Mouse (Mus musculus) liver, embryonic 11.5 days (tissue): ENCODE data around the gene Spsb4. TPM values are rescaled to one million over a fixed set of nuclear protein-coding genes. Genes with fewer than 3 reads are reported as not detected.

ENCODE experiments used
- ATAC-seq: fragments of 200-750 bp; cut with Nextera tagmentation; replicated peaks from 2 replicates; pipeline ENCODE4 v1.8.0; 2017; ENCODE audit warnings: moderate number of reproducible peaks, mild to moderate bottlenecking, moderate TSS enrichment, moderate library complexity; ENCODE audit not compliant: low FRiP score
- DNase-seq: peaks from one replicate; pipeline ENCODE4 v3.0.0-alpha.2; 2017; ENCODE audit warnings: low spot score
- H3K27ac ChIP-seq: fragments of 300-500 bp; sonication (generic); 2 replicates; pipeline ENCODE4 v1.5.1; 2014; ENCODE audit warnings: mild to moderate bottlenecking, low read depth, low read length, control low read depth
- H3K27me3 ChIP-seq: fragments of 300-500 bp; sonication (generic); replicated peaks from 2 replicates; pipeline ENCODE4 v1.6.1; 2014; ENCODE audit warnings: low read length, mixed read lengths; ENCODE audit not compliant: control insufficient read depth, insufficient read depth
- H3K36me3 ChIP-seq: fragments of 300-500 bp; sonication (generic); 2 replicates; pipeline ENCODE4 v1.6.1; 2014; ENCODE audit warnings: mild to moderate bottlenecking, low read length, moderate library complexity, mixed read lengths; ENCODE audit not compliant: control insufficient read depth, insufficient read depth
- H3K4me1 ChIP-seq: fragments of 300-500 bp; sonication (generic); replicated peaks from 2 replicates; pipeline ENCODE4 v1.6.1; 2014; ENCODE audit warnings: low read length, mixed read lengths; ENCODE audit not compliant: control insufficient read depth, insufficient read depth
- H3K4me2 ChIP-seq: fragments of 300-500 bp; sonication (generic); 2 replicates; pipeline ENCODE4 v1.6.1; 2014; ENCODE audit warnings: mild to moderate bottlenecking, control low read depth, moderate library complexity
- H3K4me3 ChIP-seq: fragments of 300-500 bp; sonication (generic); 2 replicates; pipeline ENCODE4 v1.5.1; 2014; ENCODE audit warnings: low read depth, low read length, control low read depth
- H3K9ac ChIP-seq: fragments of 300-500 bp; sonication (generic); 2 replicates; pipeline ENCODE4 v1.6.1; 2014; ENCODE audit warnings: low read depth, low read length, control low read depth
- H3K9me3 ChIP-seq: fragments of 300-500 bp; sonication (generic); 2 replicates; pipeline ENCODE4 v1.6.1; 2016; ENCODE audit warnings: low read length, inconsistent platforms, mixed read lengths; ENCODE audit not compliant: control insufficient read depth
- WGBS: fragments of 180-500 bp; shearing (Covaris S2); extraction: QIAGEN DNeasy Blood & Tissue Kit; methylation state at CpG from one replicate; pipeline ENCODE4 v1.1.7; 2014; 5-methylcytosine and 5-hydroxymethylcytosine counted together
- polyA plus RNA-seq: library from polyadenylated mRNA; unstranded; fragments of >200 nt; fragmentation: Nextera tagmentation; extraction: Ambion mirVana; gene quantifications from 2 replicates; pipeline ENCODE4 v1.2.1, GENCODE M21; 2014

The Spsb4 gene
- polyA plus RNA-seq, 1 experiment from 2014 or later: 8.1 TPM

GRCm38 (mm10) chr9:97011454-97012195 lies 7.0 kb downstream of the Spsb4 start:
- H3K27ac ChIP-seq: no peak overlapping the region
- H3K9ac ChIP-seq: no peak overlapping the region
- no peak for DNase-seq
- no peaks in the 10 kb centered on the region for H3K36me3 ChIP-seq
- no peak overlapping the region for H3K4me2 ChIP-seq
- ATAC-seq: no peak
- WGBS: 84% methylated on average over 15 of the region's 15 CpGs
- H3K27me3 ChIP-seq: peaks cover 10% of the 10 kb centered on the region
- H3K4me3 ChIP-seq: no peak overlapping the region
- no peaks in the 10 kb centered on the region for H3K9me3 ChIP-seq
- H3K4me1 ChIP-seq: no peaks in the 10 kb centered on the region; the same call in 1 of the 2 replicates

- no peak for DNase-seq
- 86% methylated on average over 6 of the region's 6 CpGs for WGBS
- no peaks in the 10 kb centered on the region for H3K36me3 ChIP-seq
- ATAC-seq: no peak
- H3K27me3 ChIP-seq: 0 out of 2 replicates have a peak, but pooled peaks cover 2% of the 10 kb centered on the region
- no peak overlapping the region for H3K4me2 ChIP-seq
- no peak overlapping the region for H3K9ac ChIP-seq
- H3K4me3 ChIP-seq: no peak overlapping the region
- no peak overlapping the region for H3K27ac ChIP-seq
- H3K4me1 ChIP-seq: no peaks in the 10 kb centered on the region; the same call in 1 of the 2 replicates
- no peaks in the 10 kb centered on the region for H3K9me3 ChIP-seq
These were observed 8.2 kb downstream of the Spsb4 start for GRCm38 (mm10) chr9:97010447-97010846.

GRCm38 (mm10) chr9:97004726-97005125 lies 13.9 kb downstream of the Spsb4 start:
- no peak for DNase-seq
- 57% methylated on average over 3 of the region's 3 CpGs for WGBS

GRCm38 (mm10) chr9:97003173-97003572 lies 15.5 kb downstream of the Spsb4 start:
- WGBS: 65% methylated on average over 5 of the region's 5 CpGs
- H3K4me3 ChIP-seq: no peak overlapping the region
- no peak overlapping the region for H3K9ac ChIP-seq
- no peak overlapping the region for H3K4me2 ChIP-seq
- ATAC-seq (no peak), DNase-seq (no peak)
- no peak overlapping the region for H3K27ac ChIP-seq
- H3K4me1 ChIP-seq: no peaks in the 10 kb centered on the region
- no peaks in the 10 kb centered on the region for H3K9me3 ChIP-seq
- no peaks in the 10 kb centered on the region for H3K27me3 ChIP-seq
- H3K36me3 ChIP-seq: no peaks in the 10 kb centered on the region

More at GRCm38 (mm10) chr9:97004726-97005125, 13.9 kb downstream of the Spsb4 start:
- H3K9me3 ChIP-seq: no peaks in the 10 kb centered on the region
- H3K9ac ChIP-seq: no peak overlapping the region
- H3K4me1 ChIP-seq: no peaks in the 10 kb centered on the region
- H3K4me2 ChIP-seq: no peak overlapping the region
- no peaks in the 10 kb centered on the region for H3K36me3 ChIP-seq
- H3K4me3 ChIP-seq: no peak overlapping the region
- ATAC-seq: no peak
- no peaks in the 10 kb centered on the region for H3K27me3 ChIP-seq
- H3K27ac ChIP-seq: no peak overlapping the region

GRCm38 (mm10) chr9:97002654-97003053 lies 16.0 kb downstream of the Spsb4 start:
- no peaks in the 10 kb centered on the region for H3K36me3 ChIP-seq
- H3K27ac ChIP-seq: no peak overlapping the region
- no peaks in the 10 kb centered on the region for H3K4me1 ChIP-seq
- 68% methylated on average over 8 of the region's 8 CpGs for WGBS
- no peak overlapping the region for H3K9ac ChIP-seq
- no peak overlapping the region for H3K4me3 ChIP-seq
- DNase-seq: no peak
- no peaks in the 10 kb centered on the region for H3K9me3 ChIP-seq
- no peak overlapping the region for H3K4me2 ChIP-seq
- ATAC-seq: no peak
- no peaks in the 10 kb centered on the region for H3K27me3 ChIP-seq

- no peaks in the 10 kb centered on the region for H3K27me3 ChIP-seq
- no peak overlapping the region for H3K4me3 ChIP-seq
- H3K4me2 ChIP-seq: no peak overlapping the region
- WGBS: 56% methylated on average over 7 of the region's 7 CpGs
- ATAC-seq (no peak), DNase-seq (no peak)
- no peaks in the 10 kb centered on the region for H3K9me3 ChIP-seq
- no peak overlapping the region for H3K9ac ChIP-seq
- no peaks in the 10 kb centered on the region for H3K36me3 ChIP-seq
- H3K4me1 ChIP-seq: no peaks in the 10 kb centered on the region
- H3K27ac ChIP-seq: no peak overlapping the region
These were observed 16.6 kb downstream of the Spsb4 start for GRCm38 (mm10) chr9:97002025-97002424.

- Histone ChIP-seq H3K4me1 (no peaks in the 10 kb centered on the region), H3K4me3 (no peak overlapping the region), H3K27ac (no peak overlapping the region), H3K4me2 (no peak overlapping the region), H3K27me3 (no peaks in the 10 kb centered on the region), H3K36me3 (no peaks in the 10 kb centered on the region), H3K9me3 (no peaks in the 10 kb centered on the region), H3K9ac (no peak overlapping the region)
- 83% methylated on average over 10 of the region's 10 CpGs for WGBS
- no peak for ATAC-seq
- DNase-seq: no peak
These were observed 17.2 kb downstream of the Spsb4 start for GRCm38 (mm10) chr9:97001458-97001857.

- H3K4me3 ChIP-seq: no peak overlapping the region
- H3K27me3 ChIP-seq: no peaks in the 10 kb centered on the region
- DNase-seq (no peak), ATAC-seq (no peak)
- no peaks in the 10 kb centered on the region for H3K9me3 ChIP-seq
- no peaks in the 10 kb centered on the region for H3K36me3 ChIP-seq
- no peak overlapping the region for H3K4me2 ChIP-seq
- H3K9ac ChIP-seq: no peak overlapping the region
- 93% methylated on average over 25 of the region's 25 CpGs for WGBS
- no peak overlapping the region for H3K27ac ChIP-seq
- H3K4me1 ChIP-seq: no peaks in the 10 kb centered on the region
These were observed 22.9 kb downstream of the Spsb4 start for GRCm38 (mm10) chr9:96995717-96996116.

- no peak for ATAC-seq
- Histone ChIP-seq H3K9me3 (no peaks in the 10 kb centered on the region), H3K27me3 (no peaks in the 10 kb centered on the region), H3K4me1 (0 out of 2 replicates have a peak, but pooled peaks cover 3% of the 10 kb centered on the region), H3K4me2 (no peak overlapping the region), H3K9ac (no peak overlapping the region), H3K36me3 (no peaks in the 10 kb centered on the region), H3K4me3 (no peak overlapping the region), H3K27ac (no peak overlapping the region)
- no peak for DNase-seq
- 72% methylated on average over 9 of the region's 9 CpGs for WGBS
These were observed 23.9 kb downstream of the Spsb4 start for GRCm38 (mm10) chr9:96994733-96995132.
